Mouse (Mus musculus) T-helper 1 cell (primary cell): ENCODE measurements around the gene Slc9a1.

Source experiments
- in situ Hi-C: fragments of 300-600 bp; cut with MboI, MseI; formaldehyde crosslinking; loops from one replicate; pipeline ENCODE4 v1.15.1; 2025; ENCODE audit warnings: high pct_unique_total_duplicates

Gene Slc9a1

GRCm38 (mm10) chr4:133374011-133374410 is 4.5 kb downstream of the Slc9a1 start:
- in situ Hi-C loops, result no loop called here

GRCm38 (mm10) chr4:133375812-133376577 is 6.5 kb downstream of the Slc9a1 start:
- in situ Hi-C loops, result no loop called here

- in situ Hi-C loops, result no loop called here
Observed at GRCm38 (mm10) chr4:133378236-133379045, 8.9 kb downstream of the Slc9a1 start.

GRCm38 (mm10) chr4:133379046-133379347 is 9.5 kb downstream of the Slc9a1 start:
- in situ Hi-C loops, result no loop called here

GRCm38 (mm10) chr4:133379861-133380260 is 10.4 kb downstream of the Slc9a1 start:
- in situ Hi-C loops, result no loop called here

- in situ Hi-C loops, result no loop called here
Observed at GRCm38 (mm10) chr4:133380532-133380931, 11.0 kb downstream of the Slc9a1 start.

GRCm38 (mm10) chr4:133381141-133381540 is 11.6 kb downstream of the Slc9a1 start:
- in situ Hi-C loops, result no loop called here

GRCm38 (mm10) chr4:133386061-133386797 is 16.7 kb downstream of the Slc9a1 start:
- in situ Hi-C loops, result no loop called here

GRCm38 (mm10) chr4:133387053-133387452 is 17.5 kb downstream of the Slc9a1 start:
- in situ Hi-C loops, result no loop called here

- in situ Hi-C loops, result no loop called here
Observed at GRCm38 (mm10) chr4:133388781-133389552, 19.5 kb downstream of the Slc9a1 start.

- in situ Hi-C loops, result no loop called here
Observed at GRCm38 (mm10) chr4:133390042-133390441, 20.5 kb downstream of the Slc9a1 start.

GRCm38 (mm10) chr4:133390585-133390984 is 21.1 kb downstream of the Slc9a1 start:
- in situ Hi-C loops, result no loop called here

GRCm38 (mm10) chr4:133391185-133392040 is 21.9 kb downstream of the Slc9a1 start:
- in situ Hi-C loops, result no loop called here

GRCm38 (mm10) chr4:133394981-133395573 is 25.6 kb downstream of the Slc9a1 start:
- in situ Hi-C loops, result no loop called here

GRCm38 (mm10) chr4:133396079-133396478 is 26.6 kb downstream of the Slc9a1 start:
- in situ Hi-C loops, result no loop called here

GRCm38 (mm10) chr4:133397299-133397698 is 27.8 kb downstream of the Slc9a1 start:
- in situ Hi-C loops, result no loop called here

- in situ Hi-C loops, result no loop called here
Observed at GRCm38 (mm10) chr4:133397961-133398360, 28.5 kb downstream of the Slc9a1 start.

- in situ Hi-C loops, result no loop called here
Observed at GRCm38 (mm10) chr4:133398619-133399018, 29.1 kb downstream of the Slc9a1 start.

GRCm38 (mm10) chr4:133399509-133399908 is 30.0 kb downstream of the Slc9a1 start:
- in situ Hi-C loops, result no loop called here

GRCm38 (mm10) chr4:133400098-133400497 is 30.6 kb downstream of the Slc9a1 start:
- in situ Hi-C loops, result no loop called here
